Mouse (Mus musculus): ENCODE results near the gene Esrp2.

- TF ChIP-seq CTCF (IDR thresholded peaks at IDR 0.05; ENCODE audit: low read depth, low read length) (no peak), EP300 (IDR thresholded peaks at IDR 0.05; ENCODE audit: insufficient read depth, low read depth, low read length) (peak; percentile 16; the same call in 1 of the 2 replicates)
These were observed 13.3 kb upstream of the Esrp2 start, which contains the start of gene Pla2g15 for GRCm38 (mm10) chr8:106149801-106150652.

Measured in ES-Bruce4 (cell line).